Mouse (Mus musculus) heart, embryonic 12.5 days (tissue): Measurements from ENCODE around the gene Alpk1. TPM values are rescaled to one million over a fixed set of nuclear protein-coding genes. Genes with fewer than 3 reads are reported as not detected.

ENCODE experiments used
- ATAC-seq: fragments of 200-750 bp; cut with Nextera tagmentation; 2 replicates; pipeline ENCODE4 v1.8.0; 2017; ENCODE audit warnings: moderate TSS enrichment, moderate library complexity; ENCODE audit not compliant: insufficient number of reproducible peaks, low FRiP score
- H3K27ac ChIP-seq: fragments of 300-500 bp; sonication (generic); 2 replicates; pipeline ENCODE4 v1.5.1; 2016; ENCODE audit warnings: mild to moderate bottlenecking, moderate library complexity; ENCODE audit not compliant: poor library complexity, severe bottlenecking
- H3K27me3 ChIP-seq: fragments of 300-500 bp; sonication (generic); replicated peaks from 2 replicates; pipeline ENCODE4 v1.6.1; 2016; ENCODE audit warnings: mild to moderate bottlenecking, moderate library complexity
- H3K36me3 ChIP-seq: fragments of 300-500 bp; sonication (generic); 2 replicates; pipeline ENCODE4 v1.6.1; 2016; ENCODE audit warnings: mild to moderate bottlenecking, moderate library complexity
- H3K4me1 ChIP-seq: fragments of 300-500 bp; sonication (generic); replicated peaks from 2 replicates; pipeline ENCODE4 v1.6.1; 2016; ENCODE audit warnings: mild to moderate bottlenecking
- H3K4me2 ChIP-seq: fragments of 300-500 bp; sonication (generic); 2 replicates; pipeline ENCODE4 v1.6.1; 2016; ENCODE audit warnings: mild to moderate bottlenecking, moderate library complexity
- H3K4me3 ChIP-seq: fragments of 300-500 bp; sonication (generic); 2 replicates; pipeline ENCODE4 v1.5.1; 2016; ENCODE audit warnings: mild to moderate bottlenecking
- H3K9ac ChIP-seq: fragments of 300-500 bp; sonication (generic); 2 replicates; pipeline ENCODE4 v1.6.1; 2016; ENCODE audit warnings: mild to moderate bottlenecking, moderate library complexity
- H3K9me3 ChIP-seq: fragments of 300-500 bp; sonication (generic); replicated peaks from 2 replicates; pipeline ENCODE4 v1.6.1; 2016; ENCODE audit warnings: mild to moderate bottlenecking, moderate library complexity
- WGBS: fragments of 180-500 bp; shearing (Covaris S2); methylation state at CpG from one replicate; pipeline ENCODE4 v1.1.7; 2016; 5-methylcytosine and 5-hydroxymethylcytosine counted together
- polyA plus RNA-seq: library from polyadenylated mRNA; unstranded; fragments of >200 nt; fragmentation: Nextera tagmentation; extraction: Ambion mirVana; gene quantifications from 2 replicates; pipeline ENCODE4 v1.2.1, GENCODE M21; 2016

The Alpk1 gene
- polyA plus RNA-seq, 1 experiment from 2014 or later, result 1.5 TPM

DNA sequence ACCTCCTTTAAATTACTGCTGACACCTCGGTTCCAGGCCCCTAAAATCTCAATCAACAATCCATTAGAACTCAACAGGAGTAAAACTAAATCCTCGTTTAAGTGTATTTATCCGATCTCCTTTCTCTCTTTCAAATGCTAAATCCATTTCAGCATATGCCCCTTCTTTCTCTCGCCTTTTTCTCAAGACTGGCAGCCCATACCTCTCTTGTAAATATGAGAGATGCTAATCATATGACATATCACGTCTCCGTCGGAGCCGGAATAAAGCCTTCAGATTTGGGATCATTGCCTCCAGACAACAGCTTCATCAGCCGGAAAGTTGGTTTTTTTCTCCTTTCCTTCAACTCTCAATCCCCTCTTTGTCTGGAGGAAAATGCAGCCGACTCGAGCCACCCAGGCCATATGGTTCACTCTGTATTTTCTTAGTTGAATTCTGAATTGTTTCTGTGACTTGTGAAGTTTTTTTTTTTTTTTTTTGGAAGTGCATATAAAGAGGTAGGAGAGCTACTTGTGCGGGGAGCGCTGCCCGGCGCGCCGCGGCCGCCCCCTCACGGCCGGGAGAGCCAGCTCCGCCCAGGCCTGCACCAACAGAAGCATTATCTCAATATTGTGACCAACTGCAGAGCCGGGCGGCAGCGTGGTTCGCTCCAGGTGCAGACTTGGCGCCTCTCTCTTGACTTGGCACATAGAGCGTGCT, 154.5 kb downstream of the Alpk1 start:
- Histone ChIP-seq H3K4me3 (peak overlapping the region; percentile 40), H3K9ac (no peak overlapping the region), H3K9me3 (no peaks in the 10 kb centered on the region), H3K4me2 (peak overlapping the region; percentile 68), H3K36me3 (no peaks in the 10 kb centered on the region), H3K27me3 (peaks cover 67% of the 10 kb centered on the region), H3K27ac (no peak overlapping the region), H3K4me1 (peaks cover 18% of the 10 kb centered on the region)
- 1% methylated on average over 28 of the region's 28 CpGs for WGBS
- ATAC-seq, result no peak

DNA sequence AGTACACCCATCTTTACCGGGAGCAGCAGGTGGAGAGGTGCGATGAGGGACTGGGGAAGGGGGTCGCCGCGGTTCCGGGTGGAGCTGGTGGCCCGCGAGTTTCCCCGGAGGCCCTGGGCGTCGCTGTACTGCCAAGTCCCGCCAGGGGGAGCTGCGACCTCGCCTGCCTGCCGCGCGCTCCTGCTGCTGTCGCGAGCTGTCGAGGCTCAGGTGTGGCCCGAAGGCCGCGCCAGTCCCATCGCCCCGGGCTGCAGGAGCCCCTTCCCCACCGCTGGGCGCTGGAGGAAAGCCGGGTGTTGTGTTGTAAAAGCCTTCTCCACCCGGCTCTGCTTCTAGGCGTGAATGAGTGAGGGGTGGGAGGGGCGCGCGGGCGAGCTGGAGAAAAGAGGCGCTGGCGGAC, 155.0 kb downstream of the Alpk1 start:
- Histone ChIP-seq H3K9me3 (no peaks in the 10 kb centered on the region), H3K4me3 (peak overlapping the region; percentile 40), H3K36me3 (no peaks in the 10 kb centered on the region), H3K27me3 (peaks cover 62% of the 10 kb centered on the region), H3K4me1 (peaks cover 18% of the 10 kb centered on the region), H3K4me2 (peak overlapping the region; percentile 68), H3K27ac (no peak overlapping the region), H3K9ac (no peak overlapping the region)
- peak; percentile 69; the same call in 1 of the 2 replicates for ATAC-seq
- 1% methylated on average over 35 of the region's 36 CpGs for WGBS

Other genes with a start within 250 kb of the Alpk1 start
- 61.2 and 62.6 TPM in 2 replicates for gene Larp7, start 227.2 kb downstream of the Alpk1 start, polyA plus RNA-seq
- 9.9 and 10.0 TPM in 2 replicates for gene Zgrf1, start 227.0 kb downstream of the Alpk1 start, polyA plus RNA-seq
- 0.24 TPM in 1 of 2 replicates, not detected in the other for gene Neurog2, start 147.4 kb downstream of the Alpk1 start, polyA plus RNA-seq
- 2.6 and 2.7 TPM in 2 replicates for gene Tifa, start 9.3 kb upstream of the Alpk1 start, polyA plus RNA-seq
- gene Ap1ar, start 57.0 kb upstream of the Alpk1 start, polyA plus RNA-seq, result 37.0 and 44.8 TPM in 2 replicates
- 11.7 and 12.2 TPM in 2 replicates for gene Fam241a, start 115.8 kb upstream of the Alpk1 start, polyA plus RNA-seq